Mouse (Mus musculus): Measurements from ENCODE around the gene Hira.
"Not testable (repeated sequence)": the region's sequence is repeated elsewhere in the genome, so short reads cannot be mapped to it uniquely, and the experiment has no call there.

The Hira gene

DNA sequence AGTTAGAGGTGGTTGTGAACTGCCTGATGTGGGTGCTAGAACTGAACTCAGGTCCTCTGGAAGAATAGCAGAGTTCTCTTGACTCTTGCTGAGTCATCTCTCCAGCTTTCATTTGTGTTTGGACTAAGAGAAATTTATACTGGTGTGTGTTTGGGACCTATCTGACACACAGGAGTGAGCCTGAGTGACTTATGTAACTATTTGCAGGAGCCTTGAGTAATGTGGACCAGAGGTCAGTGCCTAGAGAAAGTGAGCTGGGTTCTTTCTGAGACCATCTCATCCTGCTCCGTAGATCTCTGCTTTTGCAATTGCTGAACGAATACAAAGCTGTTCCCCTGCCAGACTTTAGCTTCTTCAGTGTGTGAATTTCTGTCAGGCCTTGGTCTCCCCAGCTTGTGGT, 44.9 kb downstream of the Hira start:
- no peak for DNase-seq (ENCODE audit: low read depth)

DNA sequence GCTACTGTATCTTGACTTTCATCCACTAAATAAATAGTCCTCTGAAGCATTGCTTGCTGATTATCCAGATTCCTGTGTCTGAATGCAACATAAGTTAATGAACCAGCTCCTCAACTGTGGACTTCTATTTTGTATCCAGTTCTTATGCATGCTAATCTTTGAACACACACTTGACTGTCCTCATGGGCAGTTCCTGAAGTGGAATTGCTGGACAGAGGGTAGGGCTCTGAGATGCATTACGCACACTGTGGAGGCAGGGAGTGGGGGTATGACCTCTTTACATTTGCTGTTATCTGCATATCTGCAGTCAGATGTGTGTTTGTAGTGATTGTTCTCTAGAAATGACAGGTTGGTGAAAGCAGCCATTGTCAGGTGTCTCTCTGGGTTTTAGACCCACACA, 51.1 kb downstream of the Hira start:
- no peak for DNase-seq (ENCODE audit: low read depth)

DNA sequence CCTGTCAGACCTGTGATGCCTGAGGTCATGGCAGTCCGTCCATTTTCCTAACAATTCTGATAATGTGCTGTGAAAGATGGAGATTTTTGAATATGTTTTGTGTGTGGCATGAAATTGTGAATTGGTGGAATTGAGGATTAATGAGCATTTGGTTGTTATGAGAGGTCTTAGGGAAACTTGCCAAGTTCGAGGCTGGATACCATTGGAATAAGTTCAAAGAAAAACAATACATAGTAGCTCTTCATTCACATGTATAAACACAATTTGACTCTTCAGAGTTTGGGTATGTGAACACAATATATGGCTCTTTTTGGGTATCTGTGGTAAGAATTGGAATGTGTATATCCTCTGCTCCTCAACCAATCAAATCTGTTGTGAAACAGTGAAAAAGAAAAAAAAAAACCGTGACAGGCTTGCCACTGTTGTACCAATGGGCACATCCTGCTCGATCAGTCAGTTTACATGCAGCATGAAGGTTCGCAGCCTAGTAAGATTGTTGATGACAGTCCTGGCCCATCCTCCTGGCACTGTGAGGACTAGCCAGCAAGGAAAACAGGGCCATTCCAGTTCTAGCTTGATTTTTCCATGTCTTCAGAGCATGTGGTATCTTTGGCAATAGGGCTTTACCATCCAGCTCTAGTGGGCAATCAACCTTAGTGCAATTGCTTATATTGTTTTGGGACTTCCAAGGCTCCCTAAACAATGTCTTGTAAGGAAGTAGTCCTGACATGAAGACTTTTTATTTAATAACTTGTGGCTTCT, 61.7 kb downstream of the Hira start:
- no peak for DNase-seq (ENCODE audit: low read depth)

DNA sequence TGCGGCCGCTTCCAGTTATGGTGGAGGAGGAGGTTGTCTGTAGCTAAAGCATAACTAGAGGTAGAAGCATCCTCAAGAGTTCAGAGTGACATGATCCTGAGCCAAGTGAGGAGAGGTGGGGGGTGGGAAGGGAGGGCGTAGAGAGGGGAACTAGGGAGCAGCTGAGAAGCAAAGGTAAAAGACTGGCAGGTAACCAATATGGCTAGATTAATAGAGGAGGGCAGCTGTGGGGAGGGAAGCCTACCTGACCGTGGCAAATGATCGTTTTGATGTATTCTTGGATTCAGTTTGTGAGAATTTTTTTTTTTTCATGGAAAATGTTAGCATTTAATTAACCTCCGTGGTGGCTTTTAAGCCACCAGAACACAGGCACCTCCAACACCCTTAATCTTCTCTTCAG, 67.1 kb downstream of the Hira start:
- DNase-seq (ENCODE audit: low read depth) = no peak

DNA sequence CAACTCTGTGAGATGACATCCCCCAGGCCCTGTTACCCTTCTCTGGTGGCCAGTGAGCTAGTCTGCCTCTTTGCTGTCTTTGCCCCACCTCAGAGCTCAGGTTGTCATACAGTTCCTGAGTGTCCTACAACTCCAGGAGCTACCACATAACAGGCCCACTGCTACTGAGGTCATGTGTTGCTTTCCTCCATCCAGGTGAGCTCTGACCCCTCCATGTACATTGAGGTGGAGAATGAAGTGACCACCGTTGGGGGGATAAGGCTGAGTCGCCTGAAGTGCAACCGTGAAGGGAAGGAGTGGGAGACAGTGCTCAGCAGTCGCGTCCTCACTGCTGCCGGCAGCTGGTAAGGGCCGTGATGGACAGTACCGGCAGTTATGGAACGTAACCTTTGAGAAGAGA, 72.1 kb downstream of the Hira start:
- DNase-seq (ENCODE audit: low read depth) = no peak

DNA sequence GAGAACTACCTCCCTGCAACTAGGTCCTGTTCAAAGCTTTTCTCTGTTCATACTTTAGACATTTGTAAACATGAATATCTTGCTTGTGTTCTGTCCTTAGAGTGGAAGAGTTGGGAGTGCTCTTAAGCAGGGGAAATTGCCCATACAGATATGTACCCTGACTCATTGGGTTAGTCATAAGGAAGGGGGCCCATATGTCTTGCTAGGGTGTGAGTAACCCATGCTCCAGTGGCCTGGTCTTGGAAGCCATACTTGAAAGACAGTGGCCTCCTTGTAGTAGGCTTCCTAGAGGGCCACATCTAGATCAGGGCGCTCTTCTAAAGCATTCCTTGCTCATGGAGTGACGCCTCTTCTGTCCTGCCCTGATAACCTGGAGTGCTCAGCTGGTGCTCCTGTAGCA, 73.5 kb downstream of the Hira start:
- DNase-seq (ENCODE audit: low read depth) = no peak

DNA sequence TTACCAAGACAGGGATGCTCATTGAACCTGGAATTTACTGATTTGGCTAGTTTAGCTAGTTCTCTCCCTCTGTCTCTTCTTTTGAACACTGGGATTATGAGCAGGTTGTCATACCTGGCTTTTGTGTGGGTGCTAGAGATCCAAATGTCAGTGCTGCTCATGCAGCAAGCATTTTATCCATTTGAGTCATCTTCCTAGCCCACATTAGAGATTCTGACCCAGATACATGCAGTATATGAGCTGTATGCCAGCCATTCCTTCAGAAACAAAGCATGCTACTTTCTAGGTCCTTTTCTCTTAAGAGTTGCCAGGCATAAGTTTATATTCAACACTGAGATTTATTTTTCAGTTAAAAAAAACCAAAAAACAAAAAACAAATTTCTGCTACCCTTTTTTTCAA, 76.0 kb downstream of the Hira start:
- no peak for DNase-seq (ENCODE audit: low read depth)

DNA sequence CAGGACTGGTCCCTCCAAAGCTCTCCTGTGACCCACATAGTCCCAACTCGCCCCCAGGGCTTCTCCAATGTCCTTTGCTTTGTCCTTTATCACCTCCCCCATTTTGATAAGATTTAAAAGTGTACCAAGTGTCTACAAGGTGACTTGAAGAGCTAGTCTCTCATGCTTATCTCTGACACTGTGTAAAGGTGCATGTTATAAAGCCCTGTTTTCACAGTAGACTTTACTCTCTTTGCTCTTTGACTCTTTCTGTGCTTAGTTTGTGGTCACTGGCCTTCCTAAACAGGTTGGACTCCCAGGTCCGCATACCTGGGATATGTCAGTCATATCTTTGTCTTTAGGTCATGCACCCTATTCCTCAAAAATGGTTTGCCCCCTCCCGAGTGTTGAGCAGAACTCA, 78.2 kb downstream of the Hira start:
- no peak for DNase-seq (ENCODE audit: low read depth)

DNA sequence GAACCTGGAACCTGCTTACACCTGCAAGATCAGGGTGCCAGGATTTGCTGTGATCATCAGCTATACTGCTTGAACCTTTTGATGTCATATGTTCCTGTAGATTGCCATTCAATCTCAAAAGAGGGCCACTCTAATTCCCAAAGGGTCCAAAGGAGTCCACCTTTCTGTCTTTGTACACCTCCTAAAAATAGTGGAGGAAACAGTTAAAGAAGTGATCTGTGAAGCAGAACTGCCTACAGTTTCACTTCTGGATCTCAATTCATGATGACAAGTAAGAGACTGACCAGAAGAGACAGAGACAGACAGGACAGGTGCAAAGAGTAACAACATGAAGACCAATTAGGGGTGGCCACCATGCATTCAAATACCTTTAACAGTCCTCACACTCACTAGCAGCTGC, 86.6 kb downstream of the Hira start:
- no peak for DNase-seq (ENCODE audit: low read depth)

DNA sequence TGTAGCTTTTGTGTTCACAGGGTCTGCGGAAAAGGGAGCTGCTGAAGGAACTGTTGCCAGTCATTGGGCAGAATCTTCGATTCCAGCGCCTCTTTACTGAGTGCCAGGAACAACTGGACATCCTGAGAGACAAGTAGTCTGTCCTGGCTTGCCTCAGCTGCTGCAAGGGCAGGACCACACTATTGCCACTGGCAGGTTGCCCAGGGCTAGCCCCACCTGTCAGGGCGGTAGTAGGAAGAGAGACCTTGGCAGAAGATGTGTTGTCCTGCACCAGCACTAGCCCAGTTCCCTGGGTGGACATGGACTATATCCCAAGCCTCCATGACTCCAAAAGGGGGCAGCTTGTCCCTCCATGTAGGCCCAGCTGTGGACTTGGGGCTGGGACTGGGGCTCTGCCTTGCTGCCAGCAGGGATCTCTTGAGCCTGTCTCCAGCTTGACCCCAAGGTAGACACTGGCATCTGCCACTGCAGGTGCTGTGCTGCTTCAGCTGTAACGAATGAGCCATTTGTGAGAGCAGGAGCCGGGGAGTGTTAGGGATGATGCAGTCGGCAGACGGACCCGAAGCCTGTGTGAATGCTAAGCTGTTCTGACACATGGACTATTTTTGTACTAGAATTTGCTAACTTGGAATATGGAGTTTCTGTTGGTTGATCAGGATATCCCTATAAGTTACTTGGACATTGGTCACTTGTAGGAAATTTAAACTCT, 92.7 kb downstream of the Hira start:
- DNase-seq (ENCODE audit: low read depth) = no peak

DNA sequence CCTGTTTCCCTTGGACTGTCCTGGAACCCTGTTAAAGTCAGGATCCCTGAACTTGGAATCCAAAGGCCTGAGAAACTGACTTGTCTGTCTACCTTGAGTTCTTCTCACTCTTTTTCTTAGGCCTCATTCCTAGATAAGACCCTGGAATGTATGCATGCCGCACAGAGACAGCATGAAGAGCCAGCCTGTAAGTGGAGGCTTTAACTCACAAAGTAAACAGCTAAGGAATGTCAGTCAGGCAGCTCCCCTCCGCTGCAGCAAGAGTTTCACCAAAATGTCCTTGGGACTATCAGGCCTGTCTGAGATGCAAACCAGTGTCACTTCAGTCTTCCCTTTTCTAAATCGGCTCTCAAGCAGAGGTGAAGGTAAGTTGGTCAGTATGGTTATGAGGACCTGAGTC, 94.0 kb downstream of the Hira start:
- DNase-seq (ENCODE audit: low read depth) = no peak

DNA sequence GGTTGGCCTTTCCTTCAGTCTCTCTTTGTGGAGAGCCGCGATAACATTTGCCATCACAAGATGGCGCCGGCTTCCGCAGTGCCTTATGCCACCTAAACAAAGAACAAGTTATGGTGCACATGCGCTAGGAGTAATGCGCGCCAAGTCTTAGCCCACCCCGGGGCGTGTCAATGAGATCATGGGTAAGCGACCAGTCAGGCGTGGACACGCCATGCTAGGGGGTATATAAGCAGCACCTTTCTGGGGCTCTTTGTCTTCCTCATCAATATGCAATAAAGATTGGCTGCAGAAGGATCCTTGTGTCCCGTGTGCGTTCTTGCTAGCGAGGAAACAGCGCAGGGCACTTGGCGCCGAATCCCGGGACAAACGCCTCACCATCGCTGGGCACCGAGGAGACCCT, 98.8 kb downstream of the Hira start:
- not testable (repeated sequence) for DNase-seq (ENCODE audit: low read depth)

DNA sequence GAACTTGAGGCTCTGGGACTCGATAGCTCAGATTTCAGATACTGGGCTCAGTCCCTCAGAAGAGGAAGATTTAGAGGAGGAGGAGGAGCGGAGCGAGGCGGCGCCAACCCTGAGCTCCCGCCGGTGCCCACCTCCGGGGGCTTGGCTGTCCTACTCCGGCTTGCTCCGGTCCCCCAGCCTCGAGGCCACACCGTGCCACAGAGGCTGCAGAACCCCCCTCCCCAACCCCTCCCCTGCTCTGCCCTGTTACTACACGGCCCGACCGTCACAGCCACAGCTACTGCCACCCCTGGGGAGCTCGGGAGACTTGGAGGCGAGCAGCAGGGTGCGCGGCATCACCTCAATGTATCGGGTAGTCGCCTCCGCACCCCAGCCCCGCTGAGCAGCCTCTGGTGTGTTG, 99.5 kb downstream of the Hira start:
- DNase-seq (ENCODE audit: low read depth) = no peak

DNA sequence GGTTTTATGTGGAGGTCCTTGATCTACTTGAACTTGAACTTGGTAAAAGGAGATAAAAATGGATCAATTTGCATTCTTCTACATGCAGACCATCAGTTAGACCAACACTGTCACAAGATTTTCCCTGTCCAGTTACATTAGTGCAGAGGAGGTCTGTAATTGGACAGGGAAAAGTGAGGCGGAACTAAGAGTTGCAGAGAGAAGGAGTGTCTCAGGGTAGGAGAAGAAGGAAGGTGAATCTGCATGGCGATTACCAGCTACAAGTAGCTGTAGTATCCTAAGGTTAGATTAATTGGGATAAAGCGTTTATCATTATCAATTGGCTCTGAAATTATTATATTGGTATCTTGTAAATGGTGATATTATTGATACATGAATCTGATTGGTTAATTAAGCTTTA, 109.5 kb downstream of the Hira start:
- no peak for DNase-seq (ENCODE audit: low read depth)

DNA sequence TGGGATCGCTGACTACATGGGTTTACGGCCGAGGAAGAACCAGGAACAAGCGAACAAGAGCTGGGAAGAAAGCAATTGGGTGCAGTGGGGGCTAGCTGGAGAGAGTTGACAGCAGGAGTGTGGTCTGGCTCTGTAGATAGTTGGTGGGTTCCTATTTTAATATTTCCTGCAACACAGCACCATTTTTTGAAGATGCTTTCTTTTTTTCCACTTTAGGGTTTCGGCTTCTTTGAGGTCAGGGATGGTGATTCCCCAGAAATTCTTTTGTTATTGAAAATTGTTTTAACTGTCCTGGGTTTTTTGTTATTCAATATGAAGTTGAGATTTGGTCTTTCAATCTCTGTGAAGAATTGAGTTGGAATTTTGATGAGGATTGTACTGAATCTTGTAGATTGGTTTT, 110.0 kb downstream of the Hira start:
- DNase-seq (ENCODE audit: low read depth) = no peak

DNA sequence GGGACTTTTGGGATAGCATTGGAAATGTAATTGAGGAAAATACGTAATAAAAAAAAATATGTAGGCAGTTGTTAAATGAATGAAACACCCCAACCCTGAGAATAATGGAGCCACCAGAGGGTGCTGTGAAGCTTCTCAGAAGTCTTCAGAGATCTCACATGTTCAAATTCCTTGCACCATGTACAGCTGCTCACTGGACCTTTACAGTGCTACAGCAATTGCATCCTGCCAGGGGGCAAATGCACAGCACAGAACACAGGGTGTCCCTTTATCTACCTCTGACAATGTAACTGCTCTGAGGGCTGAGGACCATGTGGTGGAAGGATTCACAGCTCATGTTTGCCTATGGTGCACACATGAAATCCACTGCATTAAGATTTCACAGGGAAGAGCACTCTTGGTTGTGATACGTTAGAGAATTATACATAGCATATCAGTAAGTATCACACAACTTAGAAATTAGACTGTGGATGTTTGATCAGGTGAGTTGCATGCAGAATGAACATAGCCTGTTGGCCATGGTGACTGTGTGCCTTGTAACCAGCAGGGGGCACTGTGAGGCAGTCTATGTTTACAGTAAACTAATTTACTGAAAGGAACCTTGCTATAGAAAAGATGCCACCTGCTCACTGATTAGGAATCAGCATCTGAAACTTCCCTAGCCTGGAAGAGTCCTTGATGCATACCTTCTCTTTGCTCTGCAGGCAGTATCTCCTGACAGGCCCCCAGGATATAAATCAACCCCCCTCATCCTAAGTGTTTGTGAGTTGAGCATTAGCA, 126.0 kb downstream of the Hira start:
- DNase-seq (ENCODE audit: low read depth) = not testable (repeated sequence)

DNA sequence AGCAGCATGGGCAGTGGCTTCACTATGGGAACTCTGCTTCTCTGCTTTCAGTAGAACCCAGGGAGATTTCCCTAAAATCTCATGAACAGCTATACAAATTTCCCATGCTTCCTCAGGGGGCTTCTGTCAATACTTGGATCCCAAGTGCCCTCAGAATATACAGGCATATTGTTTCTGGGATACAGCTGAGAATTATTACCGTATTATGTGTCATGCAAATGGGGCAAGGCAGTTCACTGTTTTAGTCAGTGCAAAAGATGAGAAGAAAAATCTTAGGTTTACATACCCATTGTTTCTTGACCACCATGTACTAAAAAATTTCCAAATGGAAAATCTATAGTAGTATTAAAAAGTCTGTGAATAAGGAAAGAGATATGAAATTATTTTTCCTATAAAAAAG, 126.9 kb downstream of the Hira start:
- DNase-seq (ENCODE audit: low read depth) = no peak

DNA sequence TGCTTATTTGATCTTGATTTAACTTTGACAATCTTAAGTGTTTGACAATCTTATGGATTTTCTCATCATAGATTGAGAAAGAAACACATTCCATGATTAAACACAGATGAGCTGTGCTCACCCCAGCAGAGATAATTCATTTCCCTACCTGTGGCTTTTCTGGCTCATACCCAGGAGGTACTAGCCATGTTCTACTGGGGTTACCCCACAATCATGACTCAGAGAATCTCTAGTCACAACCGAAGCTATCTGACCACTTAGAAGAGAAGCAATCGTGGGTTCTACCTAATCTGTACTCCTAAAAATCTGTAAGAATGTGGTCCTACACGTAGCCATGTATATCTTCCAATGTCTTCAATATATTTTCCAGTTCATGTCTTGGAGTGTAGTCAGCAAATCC, 128.5 kb downstream of the Hira start:
- no peak for DNase-seq (ENCODE audit: low read depth)

DNA sequence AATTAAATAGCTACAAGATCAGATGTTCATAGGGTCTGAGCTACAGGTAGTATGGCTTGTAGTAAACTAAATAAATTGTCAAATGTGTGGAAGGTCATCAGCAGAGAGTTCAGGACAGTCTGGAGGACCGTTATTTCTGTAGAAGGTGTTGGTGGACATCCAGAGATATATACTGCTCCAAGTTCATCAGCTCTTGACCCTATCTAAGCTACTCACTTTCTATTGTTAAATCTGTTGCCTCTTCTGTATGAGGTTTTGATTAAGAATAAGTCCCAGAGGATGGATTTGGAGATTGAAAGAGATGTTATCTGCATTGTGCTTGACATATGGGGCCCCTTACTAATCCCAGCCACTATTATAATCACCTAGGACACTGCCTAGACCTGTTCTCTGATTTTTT, 129.9 kb downstream of the Hira start:
- DNase-seq (ENCODE audit: low read depth) = no peak

DNA sequence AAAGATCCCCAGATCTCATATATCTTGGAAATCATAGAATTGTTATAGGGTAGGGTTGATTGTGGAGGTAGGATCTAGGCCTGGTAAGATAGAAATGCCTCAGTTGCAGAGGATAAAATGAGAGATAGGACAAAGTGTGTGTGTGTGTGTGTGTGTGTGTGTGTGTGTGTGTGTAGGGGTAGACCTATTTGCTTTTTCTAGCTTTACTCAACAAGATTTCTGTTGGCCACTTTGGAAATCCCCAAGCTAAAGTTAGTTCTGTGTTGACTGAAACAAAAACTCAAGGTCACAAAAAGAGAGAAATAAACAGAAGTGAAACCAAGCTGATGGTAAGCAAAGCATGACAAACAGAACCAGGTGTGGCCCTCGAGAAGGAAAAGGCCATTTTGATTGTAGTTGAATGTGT, 130.4 kb downstream of the Hira start:
- DNase-seq (ENCODE audit: low read depth) = not testable (repeated sequence)

DNA sequence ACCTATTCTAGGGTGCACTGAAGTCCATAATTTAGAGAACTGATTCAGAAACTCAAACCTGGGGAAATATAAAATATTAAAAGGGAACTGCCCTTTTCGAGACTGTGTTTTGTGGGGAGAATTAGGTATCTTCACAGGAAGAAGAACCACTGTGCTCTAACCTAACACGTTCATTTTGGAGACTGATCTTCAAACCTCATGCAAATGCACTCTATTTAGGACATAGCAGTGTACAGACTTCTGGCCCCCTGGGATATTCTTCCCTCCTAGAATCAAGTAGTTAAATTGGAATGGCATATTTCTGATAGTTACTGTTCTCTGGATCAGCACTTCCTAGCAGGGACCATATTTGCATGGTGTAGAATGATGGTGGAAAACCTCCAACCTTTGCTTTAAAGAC, 133.9 kb downstream of the Hira start:
- DNase-seq (ENCODE audit: low read depth) = no peak

DNA sequence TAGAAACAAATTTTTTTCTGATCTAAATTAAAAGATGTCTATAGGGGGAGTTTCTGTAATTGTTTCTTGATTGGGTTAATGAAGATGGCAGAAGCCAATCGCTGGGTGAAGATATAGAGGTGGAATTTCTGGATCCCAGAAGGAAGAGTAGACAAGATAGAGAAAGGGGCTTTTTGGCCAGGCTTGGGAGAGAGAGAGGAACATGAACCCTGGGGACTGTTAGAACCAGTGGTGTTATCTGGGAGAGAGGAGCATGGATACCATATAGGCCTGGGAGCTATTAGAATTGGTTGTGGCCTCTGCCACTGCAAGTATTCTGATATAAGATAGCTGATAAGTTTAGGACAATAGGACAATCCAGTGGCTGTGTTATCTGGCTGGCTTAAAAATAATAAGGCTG, 136.7 kb downstream of the Hira start:
- DNase-seq (ENCODE audit: low read depth) = no peak

DNA sequence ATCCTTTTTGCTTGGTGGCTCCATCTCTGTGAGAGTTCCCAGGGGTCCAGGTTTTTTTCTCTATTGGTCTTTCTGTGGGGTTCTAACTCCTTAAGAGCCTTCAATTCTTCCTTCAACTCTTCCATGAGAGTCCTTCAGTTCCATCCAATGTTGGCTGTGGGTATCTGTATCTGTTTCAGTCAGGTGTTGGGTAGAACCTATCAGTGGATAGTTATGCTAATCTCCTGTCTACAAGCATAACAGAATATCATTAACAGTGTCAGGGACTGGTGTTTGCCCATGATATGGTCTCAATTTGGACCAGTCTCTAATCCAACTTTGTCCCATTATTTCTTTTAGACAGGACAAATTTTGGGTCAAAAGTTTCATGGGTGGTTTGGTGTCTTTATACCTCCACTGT, 137.8 kb downstream of the Hira start:
- DNase-seq (ENCODE audit: low read depth) = no peak
